In the genomic region with DNA sequence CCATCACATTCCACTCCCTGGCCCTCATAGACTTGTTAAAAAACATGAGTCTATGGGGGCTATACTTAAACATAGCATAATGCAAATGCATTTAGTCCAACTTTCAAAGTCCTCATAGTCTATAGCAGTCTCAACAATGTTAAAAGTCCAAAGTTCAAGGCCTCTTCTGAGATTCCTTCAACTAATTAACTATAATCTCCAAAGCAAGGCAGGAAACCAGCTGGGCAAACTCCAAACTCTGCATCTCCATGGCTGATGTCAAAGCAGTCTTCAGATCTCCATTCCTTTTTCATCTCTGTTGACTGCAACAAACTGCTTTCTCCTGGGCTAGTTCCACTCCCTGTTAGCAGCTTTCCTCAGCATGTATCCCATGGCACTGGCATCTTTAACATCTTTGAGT, we compare ENCODE assay signal across 3 mouse cellular contexts. TPM values are rescaled to one million over a fixed set of nuclear protein-coding genes. Genes with fewer than 3 reads are reported as not detected.
DNase-seq lines count a peak whose midpoint lies in the region; TF ChIP-seq lines count a peak whose summit lies in the region.
"Not testable (repeated sequence)": the region's sequence is repeated elsewhere in the genome, so short reads cannot be mapped to it uniquely, and the experiment has no call there.
"Had no signal": no experiment of that assay in that cellular context is flagged by ENCODE, and none has a peak within 500 bp of the region (broad histone marks: within the 10 kb centered on the region; RNA-seq: fewer than 3 reads in every experiment).

No protein-coding gene starts in this region.

- not testable (repeated sequence) for TF ChIP-seq POLR2A in kidney, adult 2 months (IDR thresholded peaks at IDR 0.05; ENCODE audit: low read depth, low read length)

- H3K36me3 ChIP-seq in kidney, adult 2 months (ENCODE audit: control insufficient read depth, insufficient read depth, low read length), result not testable (repeated sequence)

- H3K4me3 ChIP-seq in kidney, adult 2 months (ENCODE audit: insufficient read depth, low read depth, low read length), result not testable (repeated sequence)

- DNase-seq in kidney, adult 2 months, result peak; percentile 66
- DNase-seq in kidney, adult 9 months, result peak; percentile 66

- not testable (repeated sequence) for H3K27ac ChIP-seq in kidney, adult 2 months (ENCODE audit: insufficient read depth, low read depth, low read length)

- not testable (repeated sequence) for H3K27me3 ChIP-seq in kidney, adult 2 months (replicated peaks; ENCODE audit: control insufficient read depth, insufficient read depth, low read length)

- not testable (repeated sequence) for TF ChIP-seq CTCF in kidney, adult 2 months (conservative IDR thresholded peaks at IDR 0.05; ENCODE audit: insufficient read depth, insufficient read length, low read depth, low read length)

- not testable (repeated sequence) for H3K4me1 ChIP-seq in kidney, adult 2 months (ENCODE audit: control insufficient read depth, insufficient read depth, low read length)

RNA-seq across cellular contexts. Expression of gene Cdkn3, which starts 23.0 kb away (rescaled TPM):
- 0.31 and 0.57 TPM in 2 replicates for polyA plus RNA-seq in kidney, adult 2 months (2012; rRNA removed)
- polyA plus RNA-seq: adrenal gland, adult 2 months had no signal

RNA-seq across cellular contexts. Expression of gene Cnih1, which starts 50.9 kb away (rescaled TPM):
- 66.1 and 71.4 TPM in 2 replicates for polyA plus RNA-seq in kidney, adult 2 months (2012; rRNA removed)
